In genomic region chr17:35469842-35470751, GRCm38 (mm10) we compare ENCODE assay signal across 8 mouse cellular contexts. TPM values are rescaled to one million over a fixed set of nuclear protein-coding genes. Genes with fewer than 3 reads are reported as not detected.
DNase-seq lines count a peak whose midpoint lies in the region; ATAC-seq and TF ChIP-seq lines count a peak whose summit lies in the region.

H2-Q10 (plus strand) TSS chr17:35470089.

- H3K27ac ChIP-seq in ES-Bruce4 (ENCODE audit: insufficient read depth, low read length): no peak within 1 kb of the TSS
- no peak within 1 kb of the TSS for H3K27ac ChIP-seq in forebrain, postnatal 0 days (ENCODE audit: low read depth, low read length)
- no peak within 1 kb of the TSS for H3K27ac ChIP-seq in midbrain, embryonic 16.5 days (ENCODE audit: low read length)

- WGBS in forebrain, postnatal 0 days: 4% methylated on average over 71 of the region's 80 CpGs
- 1% methylated on average over 73 of the region's 80 CpGs for WGBS in midbrain, embryonic 16.5 days

- peak within 1 kb of the TSS; percentile 62 for H3K4me2 ChIP-seq in forebrain, postnatal 0 days (ENCODE audit: low read depth)
- H3K4me2 ChIP-seq in midbrain, embryonic 16.5 days (ENCODE audit: low read length): peak within 1 kb of the TSS; percentile 59

- no peak for TF ChIP-seq CTCF in ES-Bruce4 (IDR thresholded peaks at IDR 0.05; ENCODE audit: low read depth, low read length)
- TF ChIP-seq CTCF in forebrain, postnatal 0 days (IDR thresholded peaks at IDR 0.05; ENCODE audit: low read depth): no peak

- DNase-seq in CD4-positive, CD25-positive, alpha-beta regulatory T cell, adult 2 months (ENCODE audit: low read depth, low spot score): peak; percentile 35
- no peak for DNase-seq in forebrain, postnatal 0 days
- peak; percentile 36 for DNase-seq in kidney, postnatal 10 days
- DNase-seq in ovary, postnatal 10 days (ENCODE audit: low spot score): no peak
- DNase-seq in ovary, postnatal 14 days (ENCODE audit: low spot score): no peak
- DNase-seq in layer of hippocampus, adult 18-20 months (ENCODE audit: low spot score in 2 of 2): no peak

- no peaks in the 10 kb centered on the region for H3K9me3 ChIP-seq in ES-Bruce4 (replicated peaks; ENCODE audit: control insufficient read depth, insufficient read depth, low read length, poor library complexity, severe bottlenecking)
- H3K9me3 ChIP-seq in forebrain, postnatal 0 days (ENCODE audit: low read length): no peaks in the 10 kb centered on the region
- H3K9me3 ChIP-seq in midbrain, embryonic 16.5 days (replicated peaks; ENCODE audit: control insufficient read depth, low read length, poor library complexity, severe bottlenecking): no peaks in the 10 kb centered on the region

- no peak for TF ChIP-seq POLR2A in ES-Bruce4 (IDR thresholded peaks at IDR 0.05; ENCODE audit: insufficient read depth, low read length)

- no peaks in the 10 kb centered on the region for H3K4me1 ChIP-seq in ES-Bruce4 (ENCODE audit: control insufficient read depth, insufficient read depth, low read length)
- H3K4me1 ChIP-seq in forebrain, postnatal 0 days (ENCODE audit: insufficient read depth): no peaks in the 10 kb centered on the region
- peaks cover 8% of the 10 kb centered on the region; the same call in 1 of the 2 replicates for H3K4me1 ChIP-seq in midbrain, embryonic 16.5 days (ENCODE audit: control insufficient read depth, insufficient read depth, low read length)

- H3K27me3 ChIP-seq in ES-Bruce4 (ENCODE audit: control insufficient read depth, insufficient read depth, low read length, poor library complexity, severe bottlenecking): peaks cover 14% of the 10 kb centered on the region
- peaks cover 5% of the 10 kb centered on the region; the same call in 1 of the 2 replicates for H3K27me3 ChIP-seq in forebrain, postnatal 0 days (ENCODE audit: insufficient read depth, low read length)
- peaks cover 19% of the 10 kb centered on the region for H3K27me3 ChIP-seq in midbrain, embryonic 16.5 days (ENCODE audit: control insufficient read depth, insufficient read depth, low read depth, low read length)

- H3K36me3 ChIP-seq in ES-Bruce4 (ENCODE audit: control insufficient read depth, insufficient read depth, low read length, poor library complexity, severe bottlenecking): no peaks in the 10 kb centered on the region
- no peaks in the 10 kb centered on the region for H3K36me3 ChIP-seq in forebrain, postnatal 0 days (ENCODE audit: insufficient read depth)
- no peaks in the 10 kb centered on the region for H3K36me3 ChIP-seq in midbrain, embryonic 16.5 days (ENCODE audit: control insufficient read depth, insufficient read depth, low read length)

- H3K4me3 ChIP-seq in ES-Bruce4 (ENCODE audit: low read depth, low read length): peak within 1 kb of the TSS; percentile 69
- H3K4me3 ChIP-seq in forebrain, postnatal 0 days (ENCODE audit: low read depth, low read length): peak within 1 kb of the TSS; percentile 35
- H3K4me3 ChIP-seq in midbrain, embryonic 16.5 days (ENCODE audit: low read depth, low read length): peak within 1 kb of the TSS; percentile 40

- H3K9ac ChIP-seq in ES-Bruce4 (ENCODE audit: low read depth, poor library complexity, severe bottlenecking): peak within 1 kb of the TSS; percentile 75
- H3K9ac ChIP-seq in forebrain, postnatal 0 days: peak within 1 kb of the TSS; percentile 37
- H3K9ac ChIP-seq in midbrain, embryonic 16.5 days (ENCODE audit: low read depth, low read length): peak within 1 kb of the TSS; percentile 46; the same call in 1 of the 2 replicates

- no peak for ATAC-seq in forebrain, postnatal 0 days
- ATAC-seq in midbrain, embryonic 16.5 days: no peak

- TF ChIP-seq EP300 in ES-Bruce4 (IDR thresholded peaks at IDR 0.05; ENCODE audit: insufficient read depth, low read depth, low read length): no peak

RNA-seq across cellular contexts. Expression of gene H2-Q10, which starts in this region (rescaled TPM):
- polyA plus RNA-seq in ES-Bruce4 (2011; ENCODE audit: insufficient read depth, insufficient read length, low read depth, missing spikeins): 0.68 and 2.0 TPM in 2 replicates
- total RNA-seq in forebrain, postnatal 0 days (2014; rRNA removed): 0.46 and 1.2 TPM in 2 replicates
- 0.29 and 0.40 TPM in 2 replicates for polyA plus RNA-seq in forebrain, postnatal 0 days (2015; fragmentation: Nextera tagmentation; extraction: Ambion mirVana)
- polyA plus RNA-seq in midbrain, embryonic 16.5 days (2015; fragmentation: Nextera tagmentation; extraction: Ambion mirVana): 0.30 and 0.31 TPM in 2 replicates
- total RNA-seq in layer of hippocampus, adult 18-20 months (2021): under 1 TPM; 0.10 to 0.15 TPM

Comparison
In these comparisons a context has a peak if more than half of its experiments do, and no peak if none do; other contexts are left out.
1. DNase-seq: peak in CD4-positive, CD25-positive, alpha-beta regulatory T cell, adult 2 months (single experiment) and kidney, postnatal 10 days (single experiment); none in forebrain, postnatal 0 days (single experiment), ovary, postnatal 10 days (single experiment), ovary, postnatal 14 days (single experiment) and layer of hippocampus, adult 18-20 months (0 of 2).
2. Peak in every context shown above with its lines, with median percentiles within 50 percentile points of each other: H3K4me3 ChIP-seq and H3K9ac ChIP-seq.